Mouse (Mus musculus): Measurements from ENCODE around the gene Fam129a. TPM values are rescaled to one million over a fixed set of nuclear protein-coding genes. Genes with fewer than 3 reads are reported as not detected.

Fam129a gene
- polyA plus RNA-seq, 1 experiment, result 0.02 TPM

DNA sequence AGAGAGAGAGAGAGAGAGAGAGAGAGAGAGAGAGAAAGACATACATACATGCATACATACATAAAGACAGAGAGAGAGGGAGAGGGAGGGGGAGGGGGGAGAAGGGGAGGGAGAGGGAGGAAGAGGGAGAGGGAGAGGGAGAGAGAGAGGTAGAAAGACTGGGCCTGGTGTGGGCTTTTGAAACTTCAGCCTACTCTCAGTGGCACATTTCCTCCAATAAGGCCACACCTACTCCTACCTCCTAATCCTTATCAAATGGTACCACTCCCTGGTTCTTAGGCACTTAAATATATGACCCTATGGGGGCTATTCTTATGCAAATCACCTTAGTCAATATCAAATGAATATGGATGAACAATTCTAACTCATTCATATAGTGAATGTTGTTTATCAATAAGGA lies 142.6 kb downstream of the Fam129a start:
- no peak for TF ChIP-seq GATA1 (IDR thresholded peaks at IDR 0.05; ENCODE audit: low read length)

DNA sequence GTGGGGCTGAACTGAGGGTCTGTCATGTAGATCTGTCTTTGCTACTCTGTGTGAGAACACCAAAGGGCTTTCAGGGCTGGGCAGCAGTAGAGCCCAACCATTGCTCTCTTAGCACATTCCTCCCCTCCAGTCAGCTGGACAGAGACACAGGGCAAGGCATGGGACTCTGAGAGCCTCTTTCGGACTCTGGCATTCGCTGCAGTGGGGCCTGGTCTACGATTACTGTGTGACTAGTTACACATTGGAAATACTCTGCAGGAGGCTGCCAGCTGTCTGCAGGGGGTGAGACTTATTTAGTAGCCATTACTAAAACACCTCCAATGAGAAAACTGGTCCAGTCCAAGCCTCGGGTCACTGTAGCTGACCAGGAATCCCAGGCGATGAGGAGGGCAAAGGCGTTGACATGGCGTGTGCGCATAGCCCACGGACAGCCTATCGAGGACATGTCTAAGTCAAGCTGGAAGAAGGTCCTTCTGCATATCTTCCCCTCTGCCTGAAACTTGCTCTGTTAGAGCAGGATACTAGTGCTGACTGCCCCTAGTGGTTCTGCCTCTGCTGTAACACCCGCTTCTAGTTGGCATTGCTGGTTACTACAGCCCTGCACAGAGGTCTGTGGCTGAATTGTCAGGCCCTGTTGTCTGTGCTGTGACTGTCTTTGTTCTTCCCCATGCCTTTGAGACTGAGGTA lies 145.2 kb downstream of the Fam129a start:
- TF ChIP-seq GATA1 (IDR thresholded peaks at IDR 0.05; ENCODE audit: low read length), result no peak

GRCm38 (mm10) chr1:151717624-151718023 lies 146.6 kb downstream of the Fam129a start:
- no peak for TF ChIP-seq GATA1 (IDR thresholded peaks at IDR 0.05; ENCODE audit: low read length)

DNA sequence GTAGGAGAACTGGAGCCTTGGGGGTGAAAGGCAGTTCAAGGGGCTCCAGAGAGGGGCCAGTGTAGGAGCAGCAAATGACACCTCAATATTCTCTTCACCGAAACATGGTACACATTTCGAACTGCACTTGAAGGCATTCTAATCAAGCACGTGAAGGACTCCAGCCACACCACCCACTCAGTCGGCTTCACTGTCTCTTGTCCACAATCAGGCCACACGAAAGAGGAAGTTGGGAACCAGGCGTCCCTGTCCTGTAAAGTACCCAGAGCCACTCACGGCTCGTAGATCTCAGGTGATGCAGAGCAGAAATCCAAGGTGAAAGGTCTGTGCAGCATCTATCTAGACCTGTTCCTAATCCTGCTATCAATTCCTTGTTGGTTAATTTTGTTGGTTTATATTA lies 147.6 kb downstream of the Fam129a start:
- TF ChIP-seq GATA1 (IDR thresholded peaks at IDR 0.05; ENCODE audit: low read length), result no peak

- TF ChIP-seq GATA1 (IDR thresholded peaks at IDR 0.05; ENCODE audit: low read length), result no peak
Observed at GRCm38 (mm10) chr1:151719911-151720310, 148.9 kb downstream of the Fam129a start.

DNA sequence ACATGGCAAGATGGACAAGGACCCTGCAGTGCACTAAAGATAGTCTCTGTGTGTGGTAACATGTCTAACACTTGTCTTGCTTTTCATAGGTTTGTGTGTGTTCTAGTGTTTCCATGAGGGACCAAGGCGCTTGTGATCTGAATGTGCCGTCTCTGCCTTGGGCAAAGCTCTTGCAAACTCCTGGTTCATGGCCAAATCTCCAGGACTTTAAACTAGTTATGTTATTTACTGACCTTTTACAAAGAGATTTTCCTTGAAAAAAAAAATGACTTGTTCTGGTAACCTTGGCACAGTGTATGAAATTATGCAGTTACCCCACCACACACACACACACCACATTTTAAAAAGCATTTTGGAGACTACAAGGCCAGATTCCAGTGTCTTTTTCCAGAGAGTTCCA lies 149.6 kb downstream of the Fam129a start:
- no peak for TF ChIP-seq GATA1 (IDR thresholded peaks at IDR 0.05; ENCODE audit: low read length)

DNA sequence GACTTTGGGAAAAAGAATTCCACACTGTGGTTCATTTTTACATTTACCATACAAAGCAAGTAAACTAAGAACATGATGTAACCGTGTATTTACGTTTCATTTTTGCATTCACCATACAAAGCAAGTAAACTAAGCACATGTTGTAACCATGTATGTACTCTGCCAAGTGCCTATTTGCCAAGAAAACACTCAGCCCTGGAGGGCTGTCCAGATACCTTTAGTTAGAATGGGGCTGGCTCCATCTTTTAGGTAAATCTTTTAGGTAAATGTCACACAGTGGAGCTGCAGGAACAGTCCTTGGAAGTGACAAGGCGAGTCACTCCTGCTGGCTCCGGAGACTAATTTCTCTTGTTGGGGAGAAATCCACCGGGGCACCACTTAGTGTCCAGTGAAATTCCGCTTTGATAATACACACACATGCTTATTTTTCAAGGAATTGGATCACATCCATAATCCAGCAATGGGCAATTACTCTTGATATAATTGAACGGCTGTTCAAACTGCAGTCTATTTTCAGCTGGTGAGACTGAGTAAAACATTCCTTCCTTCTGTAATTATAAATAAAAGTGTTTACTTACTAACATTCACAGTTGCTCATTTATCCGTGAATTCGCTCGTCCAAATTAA lies 150.5 kb downstream of the Fam129a start:
- no peak for TF ChIP-seq GATA1 (IDR thresholded peaks at IDR 0.05; ENCODE audit: low read length)

DNA sequence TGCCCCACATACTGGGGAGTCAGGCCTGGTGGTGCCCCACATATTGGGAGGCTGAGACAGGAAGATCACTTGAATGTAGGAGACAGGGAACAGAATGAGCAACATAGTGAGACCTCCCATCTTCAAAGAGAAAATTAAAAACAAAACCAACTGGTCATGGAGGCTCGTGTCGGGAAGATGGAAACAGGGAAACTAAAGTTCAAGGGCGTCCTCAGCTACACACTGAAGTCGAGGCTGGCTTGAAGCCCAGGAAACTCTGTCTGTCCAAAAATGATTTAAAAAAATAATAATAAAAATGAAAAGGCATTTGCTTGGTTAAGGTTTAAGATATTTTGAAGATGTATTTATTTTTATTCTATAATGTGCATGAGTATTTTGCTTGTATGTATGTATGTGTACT lies 152.8 kb downstream of the Fam129a start:
- no peak for TF ChIP-seq GATA1 (IDR thresholded peaks at IDR 0.05; ENCODE audit: low read length)

GRCm38 (mm10) chr1:151725590-151725989 lies 154.6 kb downstream of the Fam129a start:
- TF ChIP-seq GATA1 (IDR thresholded peaks at IDR 0.05; ENCODE audit: low read length), result no peak

DNA sequence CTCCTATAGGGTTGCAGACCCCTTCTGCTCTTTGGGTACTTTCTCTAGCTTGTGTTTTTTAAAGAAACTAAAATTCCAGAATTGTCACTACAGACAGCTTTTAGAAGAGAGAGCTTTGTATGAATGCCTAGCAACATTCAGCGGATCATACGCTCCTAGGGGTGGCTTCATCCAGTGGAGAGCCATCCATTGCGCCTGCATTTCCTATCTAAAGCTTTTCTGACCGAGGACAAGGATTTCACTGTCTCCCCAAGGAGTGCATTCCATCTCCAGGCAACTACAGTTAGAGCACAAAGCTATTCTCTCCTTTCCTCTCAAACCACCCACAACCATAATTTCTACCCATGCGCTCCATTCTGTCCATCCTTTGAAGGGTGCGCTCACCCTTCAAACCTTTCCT lies 155.4 kb downstream of the Fam129a start:
- no peak for TF ChIP-seq GATA1 (IDR thresholded peaks at IDR 0.05; ENCODE audit: low read length)

GRCm38 (mm10) chr1:151728141-151728540 lies 157.2 kb downstream of the Fam129a start:
- TF ChIP-seq GATA1 (IDR thresholded peaks at IDR 0.05; ENCODE audit: low read length), result no peak

DNA sequence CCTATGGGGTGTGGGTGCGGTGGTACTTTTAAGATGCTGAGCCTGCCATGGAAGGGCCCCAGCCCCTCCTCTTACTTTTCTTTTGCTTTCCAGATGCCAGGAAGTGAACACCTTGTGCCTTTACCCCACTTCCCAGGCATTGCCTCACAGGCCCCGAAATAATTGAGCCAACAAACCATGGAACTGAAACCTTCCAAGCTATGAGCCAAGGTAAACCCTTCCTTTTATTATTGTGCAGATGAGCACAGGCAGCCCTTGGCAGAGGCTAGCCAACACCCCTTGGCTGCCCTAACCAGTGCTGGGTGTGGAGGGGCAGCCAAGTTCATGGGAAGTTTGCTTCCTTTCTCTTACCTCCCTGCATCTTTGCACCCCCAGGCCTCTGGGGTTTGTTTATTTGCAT lies 166.2 kb downstream of the Fam129a start:
- TF ChIP-seq GATA1 (IDR thresholded peaks at IDR 0.05; ENCODE audit: low read length), result no peak

DNA sequence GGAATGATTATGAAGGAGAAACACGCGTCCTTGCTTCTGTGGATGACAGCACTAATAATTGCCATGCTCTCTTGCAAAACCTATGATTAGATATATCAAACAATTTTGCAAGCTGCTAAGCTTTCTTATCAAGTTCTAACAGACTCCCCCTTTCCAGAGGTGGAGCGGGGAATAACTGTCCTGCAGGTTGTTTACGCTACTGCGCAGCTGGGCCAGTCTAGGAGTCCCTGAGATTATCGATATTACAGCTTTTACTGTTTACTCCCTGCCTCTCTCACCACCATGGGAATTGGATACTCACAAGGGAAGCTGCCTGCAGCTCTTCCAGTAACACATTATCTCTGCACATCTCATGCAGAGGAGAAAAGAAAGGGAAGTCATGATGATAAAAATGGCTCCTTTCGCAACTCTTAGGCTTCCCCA lies 170.2 kb downstream of the Fam129a start:
- peak; percentile 20 for TF ChIP-seq GATA1 (IDR thresholded peaks at IDR 0.05; ENCODE audit: low read length)

DNA sequence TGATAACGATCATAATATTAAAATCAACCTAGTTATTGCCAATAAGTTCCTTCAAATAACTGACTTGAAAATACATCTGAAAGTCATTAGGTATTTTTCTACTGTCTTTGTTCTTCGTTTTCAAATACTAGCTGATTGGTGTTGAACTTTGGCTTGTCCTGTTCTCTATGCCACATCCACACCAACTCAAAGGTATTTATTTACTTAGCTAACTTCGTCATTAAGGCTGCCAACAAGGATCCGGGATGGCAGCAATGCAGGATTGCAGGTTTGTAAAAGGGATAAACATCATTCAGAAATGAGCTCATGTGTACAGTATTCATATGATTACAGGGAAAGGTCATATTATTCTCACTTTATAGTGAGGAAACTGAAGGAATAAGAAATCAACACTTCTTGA lies 182.0 kb downstream of the Fam129a start:
- TF ChIP-seq GATA1 (IDR thresholded peaks at IDR 0.05; ENCODE audit: low read length), result no peak

GRCm38 (mm10) chr1:151753374-151753929 lies 182.5 kb downstream of the Fam129a start:
- TF ChIP-seq GATA1 (IDR thresholded peaks at IDR 0.05; ENCODE audit: low read length), result peak; percentile 9

DNA sequence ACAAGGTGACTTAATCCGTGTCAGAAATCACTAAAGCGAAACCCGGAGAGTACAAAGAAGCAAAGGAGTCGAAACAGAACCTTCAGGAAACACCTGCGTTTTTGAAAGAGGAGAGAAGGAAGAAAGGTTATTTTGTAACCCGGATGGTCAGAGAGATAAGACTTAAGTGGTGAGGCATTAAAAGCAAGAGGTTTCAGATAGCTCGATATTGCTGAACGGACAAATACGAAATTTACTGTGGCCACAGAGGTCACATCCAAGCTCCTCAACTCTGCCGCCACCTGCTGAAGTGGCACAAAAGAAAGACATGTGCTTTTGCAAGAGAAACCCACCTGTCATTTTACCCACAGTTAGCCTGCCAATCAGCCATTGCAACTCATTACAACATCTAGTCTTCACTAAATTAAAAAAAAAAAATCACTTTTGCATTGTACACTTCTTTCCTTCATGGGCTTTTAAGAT lies 183.1 kb downstream of the Fam129a start:
- TF ChIP-seq GATA1 (IDR thresholded peaks at IDR 0.05; ENCODE audit: low read length), result peak; percentile 16
